Mouse (Mus musculus) sigmoid colon, adult 10 weeks (tissue): ENCODE results near the gene Lias. TPM values are rescaled to one million over a fixed set of nuclear protein-coding genes. Genes with fewer than 3 reads are reported as not detected.

ENCODE experiments used
- polyA plus RNA-seq: library from polyadenylated mRNA; stranded (reverse); fragments of 350-450 nt; fragmentation: Illumina TruSeq; extraction: RNeasy Lipid Tissue Mini Kit (QIAGEN cat#74804); gene quantifications from one replicate; pipeline ENCODE4 v1.2.3, GENCODE M21; 2014; ENCODE audit warnings: low read depth, low replicate concordance

Gene Lias
- 78.0 TPM for polyA plus RNA-seq

DNA sequence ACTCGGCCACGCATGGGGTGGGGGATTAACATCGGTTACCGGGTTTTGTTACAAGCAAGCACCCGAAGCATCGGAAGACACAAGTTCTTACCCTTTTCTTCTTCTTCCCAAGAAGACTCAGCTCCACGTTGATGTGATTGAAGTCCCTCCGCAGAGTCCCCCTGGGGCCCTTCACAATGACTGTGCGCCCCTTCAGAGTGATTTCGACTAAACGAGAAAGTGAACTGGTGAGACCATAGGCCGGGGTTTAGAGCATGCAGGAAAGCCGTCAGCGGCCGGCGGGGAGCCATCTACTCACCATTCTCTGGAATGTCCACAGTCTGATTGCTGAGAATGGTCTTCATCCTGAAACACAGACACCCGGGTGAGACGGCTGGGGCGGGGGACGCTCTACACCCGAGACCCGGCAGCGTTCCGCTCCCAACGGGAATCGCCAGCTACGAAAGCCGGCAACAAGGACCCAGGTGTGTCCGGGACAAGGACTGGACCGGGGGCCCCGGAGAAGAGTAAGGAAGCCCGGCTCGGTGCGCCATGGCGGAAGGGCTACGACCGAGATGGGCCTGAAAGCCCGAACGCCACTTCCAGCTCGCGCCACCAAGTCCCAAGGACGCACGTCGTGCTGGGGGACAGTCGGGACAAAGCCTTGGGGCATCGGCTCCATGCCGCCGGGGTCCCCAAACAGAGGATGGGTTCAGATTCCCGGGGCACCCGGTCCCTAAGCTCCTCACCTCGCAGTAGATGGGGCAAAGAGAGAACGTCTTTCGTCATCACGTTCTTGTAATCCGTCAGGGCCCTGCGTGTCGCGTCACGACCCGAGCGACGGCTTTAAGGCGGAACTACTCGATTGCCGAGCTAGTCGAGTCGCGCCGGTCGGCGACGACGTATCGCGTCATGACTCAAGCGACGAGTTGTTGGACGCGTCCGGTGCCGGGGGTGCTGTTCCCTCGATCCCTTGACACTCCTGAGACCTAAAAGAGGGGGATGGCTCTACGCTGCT lies at the start of gene Lias, which contains the start of gene Rpl9:
Gene Lias (plus strand): TSS at position 850 of the 997 bp plus-strand sequence.
Gene Rpl9 (minus strand): TSS at position 797 of the 997 bp plus-strand sequence.

DNA sequence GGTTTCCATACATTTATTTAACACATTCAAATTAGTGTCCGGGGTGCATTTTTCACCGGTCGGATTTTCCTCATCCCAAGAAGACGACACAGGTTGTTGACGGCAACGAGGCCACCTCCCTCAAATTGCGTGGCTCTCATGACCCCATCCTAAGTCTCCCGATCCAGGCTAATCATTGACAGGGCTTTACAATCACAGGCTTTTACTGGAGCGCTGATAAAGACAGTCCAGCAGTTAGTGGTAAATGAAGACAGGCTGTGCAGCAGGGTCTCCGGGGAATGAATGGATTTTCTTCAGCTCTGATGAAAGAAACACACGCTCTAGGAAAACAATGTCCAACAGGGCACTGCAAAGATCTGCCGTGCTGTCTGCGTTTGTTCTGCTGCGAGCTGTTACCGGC lies 43.1 kb upstream of the Lias start, which contains the start of gene Klb:
Gene Klb (plus strand): TSS at position 147 of the 400 bp plus-strand sequence.

DNA sequence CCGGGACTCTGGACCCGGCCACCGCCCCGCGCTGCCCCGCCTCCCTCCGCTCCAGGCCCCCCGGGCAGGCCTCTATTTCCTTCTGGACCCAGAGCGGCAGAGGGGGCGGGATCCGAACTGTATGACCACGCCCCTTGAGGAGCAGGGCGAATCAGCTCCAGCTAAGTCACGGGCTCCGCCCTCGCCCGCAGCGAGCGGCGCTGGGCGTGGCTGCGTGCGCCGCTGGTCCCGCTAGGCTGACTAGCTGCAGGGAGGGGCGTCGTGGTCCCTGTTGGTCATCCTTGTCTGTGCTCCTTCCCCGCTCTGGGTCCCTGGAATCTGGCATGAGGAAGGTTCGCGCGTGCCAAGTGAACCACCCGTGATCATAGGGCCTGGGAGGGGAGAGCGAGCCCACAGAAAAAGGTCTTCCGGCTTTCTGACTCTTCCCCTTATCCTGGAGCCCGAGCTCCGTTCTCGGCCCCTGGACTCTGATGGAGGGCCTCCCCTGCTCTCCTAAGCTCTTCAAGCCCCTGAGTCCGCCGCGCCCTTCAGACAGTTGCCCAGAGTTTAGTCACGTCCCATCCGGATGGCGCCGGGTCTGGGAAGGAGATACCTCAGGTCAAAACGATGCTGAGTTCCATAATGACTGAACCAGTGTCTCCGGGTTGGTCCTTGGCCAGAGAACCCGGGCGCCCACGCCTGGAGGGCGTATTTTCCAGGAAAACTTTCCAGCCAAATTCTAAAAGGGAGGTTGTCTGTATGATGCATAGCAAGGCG lies 44.7 kb downstream of the Lias start, which contains the start of gene Ugdh:
Gene Ugdh (minus strand): TSS at position 144 of the 756 bp plus-strand sequence.

Other genes with a start within 250 kb of the Lias start
- 8.8 TPM for gene Wdr19, start 191.8 kb upstream of the Lias start, polyA plus RNA-seq
- 29.7 TPM for gene Rfc1, start 55.8 kb upstream of the Lias start, polyA plus RNA-seq
- gene Klb, start 43.2 kb upstream of the Lias start, polyA plus RNA-seq = 7.7 TPM
- 1,059 TPM for gene Rpl9, start 53 bp upstream of the Lias start, polyA plus RNA-seq
- gene Ugdh, start 44.5 kb downstream of the Lias start, polyA plus RNA-seq = 842 TPM
- gene Gm43552, start 101.3 kb downstream of the Lias start, polyA plus RNA-seq = not detected
- 332 TPM for gene Smim14, start 145.7 kb downstream of the Lias start, polyA plus RNA-seq
- gene Ube2k, start 145.7 kb downstream of the Lias start, polyA plus RNA-seq = 113 TPM